Mouse (Mus musculus): Measurements from ENCODE around the gene Tctex1d4.

DNA sequence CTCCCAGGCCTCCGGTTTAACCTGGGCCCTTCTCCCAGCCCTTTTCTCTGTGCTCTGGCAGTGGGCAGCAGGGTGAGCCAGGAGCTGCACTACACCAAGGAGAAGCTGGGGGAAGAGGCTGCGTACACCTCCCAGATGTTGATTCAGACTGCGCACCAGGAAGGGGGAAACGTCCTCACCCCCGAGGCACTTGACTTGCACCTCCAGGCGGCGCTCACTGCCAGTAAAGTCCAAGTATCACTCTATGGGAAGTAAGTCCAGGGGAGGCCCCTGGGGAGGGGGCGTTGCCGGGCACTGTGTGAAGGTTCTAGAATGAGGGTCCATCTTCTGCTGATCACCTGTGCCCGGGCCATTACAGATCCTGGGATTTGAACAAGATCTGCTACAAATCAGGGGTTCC lies 21.9 kb upstream of the Tctex1d4 start:
- TF ChIP-seq EP300 (IDR thresholded peaks at IDR 0.05; ENCODE audit: low read depth) (no peak), CTCF (IDR thresholded peaks at IDR 0.05; ENCODE audit: low read depth) (no peak)

Data from heart, postnatal 0 days (tissue).